7 mouse cellular contexts compared by ENCODE assay signal in the genomic region with DNA sequence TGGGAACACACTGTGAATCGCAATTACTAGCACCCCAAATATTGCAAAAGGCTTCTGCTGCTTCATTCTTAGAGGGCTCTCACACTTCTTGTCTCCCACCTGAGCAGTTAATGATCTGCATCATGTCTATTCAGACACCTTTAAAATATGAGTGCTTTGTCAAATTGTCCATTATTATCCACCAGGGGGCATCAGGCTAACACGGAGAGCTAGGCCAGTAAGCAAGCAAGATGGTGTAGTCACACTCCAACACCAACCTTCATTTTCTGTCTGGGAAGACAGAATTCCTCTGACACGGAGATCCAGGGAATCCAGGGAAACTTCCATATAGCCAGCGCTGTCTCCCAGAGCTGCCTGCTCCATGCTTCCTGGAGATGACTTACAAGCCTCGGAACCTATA.
DNase-seq lines count a peak whose midpoint lies in the region; ATAC-seq and TF ChIP-seq lines count a peak whose summit lies in the region.

No protein-coding gene starts in this region.

- H3K9ac ChIP-seq in kidney, postnatal 0 days (ENCODE audit: low read depth, low read length): no peak overlapping the region
- no peak overlapping the region for H3K9ac ChIP-seq in kidney, embryonic 15.5 days
- H3K9ac ChIP-seq in ES-E14 (ENCODE audit: insufficient read depth, low read depth, low read length, poor library complexity, severe bottlenecking): no peak overlapping the region

- DNase-seq in kidney, postnatal 0 days (ENCODE audit: low spot score): peak; percentile 73
- peak; percentile 29 for DNase-seq in ES-E14 (ENCODE audit: low read depth, low spot score)
- peak; percentile 67 for DNase-seq in brain, adult 2 months (ENCODE audit: low read depth, low spot score)
- peak; percentile 25 to 39 for DNase-seq in kidney, postnatal 36 days
- no peak for DNase-seq in urinary bladder, adult 18-20 months (ENCODE audit: low spot score in 2 of 2)
- no peak for DNase-seq in left cerebral cortex, adult 11 months (ENCODE audit: low spot score)

- no peak overlapping the region for H3K4me2 ChIP-seq in kidney, postnatal 0 days (ENCODE audit: low read length)
- no peak overlapping the region for H3K4me2 ChIP-seq in kidney, embryonic 15.5 days

- H3K27ac ChIP-seq in kidney, postnatal 0 days: no peak overlapping the region
- no peak overlapping the region for H3K27ac ChIP-seq in kidney, embryonic 15.5 days
- H3K27ac ChIP-seq in ES-E14 (ENCODE audit: insufficient read depth, low read depth, low read length, poor library complexity, severe bottlenecking): no peak overlapping the region

- peak; percentile 79 for TF ChIP-seq CTCF in kidney, postnatal 0 days (IDR thresholded peaks at IDR 0.05; ENCODE audit: low read depth)

- no peaks in the 10 kb centered on the region for H3K9me3 ChIP-seq in kidney, postnatal 0 days (replicated peaks; ENCODE audit: low read length)
- no peaks in the 10 kb centered on the region for H3K9me3 ChIP-seq in kidney, embryonic 15.5 days (replicated peaks)
- no peaks in the 10 kb centered on the region for H3K9me3 ChIP-seq in ES-E14 (ENCODE audit: control insufficient read depth, insufficient read depth, low read depth, low read length)

- in situ Hi-C loops in ES-E14 (cut with MboI; ENCODE audit: low sequenced_read_pairs in 2 of 2, unreplicated experiment in 2 of 2): no loop called here

- 73% methylated on average over 5 of the region's 5 CpGs for WGBS in kidney, postnatal 0 days
- 74% methylated on average over 5 of the region's 5 CpGs for WGBS in kidney, embryonic 15.5 days

- H3K27me3 ChIP-seq in kidney, postnatal 0 days (ENCODE audit: insufficient read depth, low read length): no peaks in the 10 kb centered on the region
- no peaks in the 10 kb centered on the region for H3K27me3 ChIP-seq in kidney, embryonic 15.5 days

- no peak for ATAC-seq in kidney, postnatal 0 days (replicated peaks; ENCODE audit: low FRiP score, low read depth)
- no peak for ATAC-seq in kidney, embryonic 15.5 days (replicated peaks; ENCODE audit: low FRiP score)

- no peak overlapping the region for H3K4me3 ChIP-seq in kidney, postnatal 0 days (replicated peaks; ENCODE audit: low read depth, low read length)
- no peak overlapping the region for H3K4me3 ChIP-seq in kidney, embryonic 15.5 days (replicated peaks)
- H3K4me3 ChIP-seq in ES-E14 (ENCODE audit: insufficient read depth in 1 of 2, low read depth in 1 of 2, low read length in 2 of 2, poor library complexity in 1 of 2, severe bottlenecking in 1 of 2): no peak overlapping the region

- H3K36me3 ChIP-seq in kidney, postnatal 0 days (ENCODE audit: insufficient read depth, low read length): peaks cover 36% of the 10 kb centered on the region
- peaks cover 90% of the 10 kb centered on the region for H3K36me3 ChIP-seq in kidney, embryonic 15.5 days
- H3K36me3 ChIP-seq in ES-E14 (ENCODE audit: control insufficient read depth, insufficient read depth, low read length, poor library complexity, severe bottlenecking): peaks cover 20% of the 10 kb centered on the region

- H3K4me1 ChIP-seq in kidney, postnatal 0 days (replicated peaks; ENCODE audit: insufficient read depth, low read length): no peaks in the 10 kb centered on the region
- no peaks in the 10 kb centered on the region for H3K4me1 ChIP-seq in kidney, embryonic 15.5 days
- H3K4me1 ChIP-seq in ES-E14 (ENCODE audit: control insufficient read depth in 2 of 2, insufficient read depth in 2 of 2, low read length in 2 of 2, poor library complexity in 1 of 2): no peaks in the 10 kb centered on the region

TF ChIP-seq in ES-E14, 5 proteins besides CTCF, POLR2A, EP300 and RAD21:
- TF ChIP-seq CHD2 (IDR thresholded peaks at IDR 0.05; ENCODE audit: low read depth, low read length): no peak
- no peak for TF ChIP-seq ZNF384 (IDR thresholded peaks at IDR 0.05; ENCODE audit: low read depth, low read length)
- TF ChIP-seq HCFC1 (IDR thresholded peaks at IDR 0.05; ENCODE audit: borderline replicate concordance, insufficient read depth, low read length): no peak
- no peak for TF ChIP-seq ZC3H11A (IDR thresholded peaks at IDR 0.05; ENCODE audit: borderline replicate concordance, low read depth, low read length)
- TF ChIP-seq MAFK (IDR thresholded peaks at IDR 0.05; ENCODE audit: insufficient read depth, low read depth, low read length): no peak

Comparison
In these comparisons a context has a peak if more than half of its experiments do, and no peak if none do; other contexts are left out.
1. DNase-seq: peak in kidney, postnatal 0 days (single experiment), ES-E14 (single experiment), brain, adult 2 months (single experiment) and kidney, postnatal 36 days (2 of 2); none in urinary bladder, adult 18-20 months (0 of 2) and left cerebral cortex, adult 11 months (single experiment).